In the genomic region with DNA sequence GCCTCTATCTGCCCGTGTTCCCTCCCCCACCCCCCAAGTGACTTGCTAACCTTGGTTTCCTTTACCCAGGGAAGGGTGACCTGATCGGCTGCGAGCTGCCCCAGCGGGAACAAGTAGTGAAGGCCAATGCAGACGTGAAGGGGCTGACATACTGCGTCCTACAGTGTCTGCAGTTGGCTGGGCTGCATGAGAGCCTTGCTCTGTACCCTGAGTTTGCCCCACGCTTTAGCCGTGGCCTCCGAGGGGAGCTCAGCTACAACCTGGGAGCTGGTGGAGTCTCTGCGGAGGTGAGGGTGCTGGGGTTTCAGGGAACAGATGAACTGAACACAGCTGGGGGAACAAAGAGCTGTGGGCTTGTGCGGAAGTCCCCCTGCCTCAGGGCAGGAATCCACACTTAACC, we compare ENCODE assay signal across 31 mouse cellular contexts. TPM values are rescaled to one million over a fixed set of nuclear protein-coding genes. Genes with fewer than 3 reads are reported as not detected.
DNase-seq lines count a peak whose midpoint lies in the region; ATAC-seq lines count a peak whose summit lies in the region.
"Had no signal": no experiment of that assay in that cellular context is flagged by ENCODE, and none has a peak within 500 bp of the region (broad histone marks: within the 10 kb centered on the region; RNA-seq: fewer than 3 reads in every experiment).

No protein-coding gene starts in this region.

- no peaks in the 10 kb centered on the region for H3K4me1 ChIP-seq in heart, embryonic 16.5 days (ENCODE audit: control insufficient read depth, insufficient read depth, low read length)
- H3K4me1 ChIP-seq in heart, embryonic 11.5 days (ENCODE audit: control insufficient read depth, insufficient read depth, low read length): peaks cover 4% of the 10 kb centered on the region; the same call in 1 of the 2 replicates
- peaks cover 7% of the 10 kb centered on the region; the same call in 1 of the 2 replicates for H3K4me1 ChIP-seq in embryonic facial prominence, embryonic 13.5 days
- H3K4me1 ChIP-seq: hindbrain, embryonic 13.5 days; neural tube, embryonic 15.5 days had no signal

- no peak overlapping the region for H3K4me3 ChIP-seq in heart, embryonic 16.5 days (ENCODE audit: low read length)
- H3K4me3 ChIP-seq in heart, embryonic 11.5 days (ENCODE audit: low read depth, low read length): no peak overlapping the region
- no peak overlapping the region for H3K4me3 ChIP-seq in embryonic facial prominence, embryonic 13.5 days
- H3K4me3 ChIP-seq: erythroblast, embryonic 14.5 days; heart, adult 2 months; hindbrain, embryonic 13.5 days; layer of hippocampus, adult 2 months; myocyte; neural tube, embryonic 15.5 days had no signal

- 0 out of 2 replicates have a peak, but pooled peaks have one; percentile 16 for ATAC-seq in heart, embryonic 16.5 days (replicated peaks; ENCODE audit: extremely low read depth, insufficient read depth, low FRiP score)
- no peak for ATAC-seq in heart, embryonic 11.5 days (replicated peaks; ENCODE audit: insufficient number of reproducible peaks, low FRiP score, low TSS enrichment)
- ATAC-seq in embryonic facial prominence, embryonic 13.5 days (ENCODE audit: insufficient number of reproducible peaks, insufficient read depth, low FRiP score, low TSS enrichment, low read depth): no peak
- ATAC-seq: forebrain, embryonic 16.5 days; inflammation-experienced regulatory T-cells, adult 6 months; liver, postnatal 0 days; Patski had no signal

- H3K9ac ChIP-seq in heart, embryonic 16.5 days (ENCODE audit: low read length): no peak overlapping the region
- no peak overlapping the region for H3K9ac ChIP-seq in heart, embryonic 11.5 days (ENCODE audit: low read depth, low read length)
- peak overlapping the region; percentile 44; the same call in 1 of the 2 replicates for H3K9ac ChIP-seq in embryonic facial prominence, embryonic 13.5 days
- H3K9ac ChIP-seq: hindbrain, embryonic 13.5 days; liver, postnatal 0 days; neural tube, embryonic 15.5 days had no signal

- 48% methylated on average over 11 of the region's 11 CpGs for WGBS in heart, embryonic 16.5 days
- 54% methylated on average over 11 of the region's 11 CpGs for WGBS in heart, embryonic 11.5 days (ENCODE audit: insufficient replicate concordance)
- 35% methylated on average over 11 of the region's 11 CpGs for WGBS in embryonic facial prominence, embryonic 13.5 days

- no peak overlapping the region for H3K27ac ChIP-seq in heart, embryonic 16.5 days (ENCODE audit: low read length)
- no peak overlapping the region for H3K27ac ChIP-seq in heart, embryonic 11.5 days (ENCODE audit: low read depth, low read length)
- 0 out of 2 replicates have a peak overlapping the region, but pooled peaks have one; percentile 22 for H3K27ac ChIP-seq in embryonic facial prominence, embryonic 13.5 days
- H3K27ac ChIP-seq: heart, adult 2 months; hindbrain, embryonic 13.5 days; layer of hippocampus, adult 2 months; neural tube, embryonic 15.5 days had no signal

- peaks cover 12% of the 10 kb centered on the region for H3K36me3 ChIP-seq in heart, embryonic 16.5 days (ENCODE audit: control insufficient read depth, insufficient read depth)
- peaks cover 5% of the 10 kb centered on the region for H3K36me3 ChIP-seq in heart, embryonic 11.5 days (ENCODE audit: control insufficient read depth, insufficient read depth, low read length)
- H3K36me3 ChIP-seq in embryonic facial prominence, embryonic 13.5 days: peaks cover 21% of the 10 kb centered on the region

- peak; percentile 80 for DNase-seq in thymus, postnatal 0 days (ENCODE audit: low spot score)
- no peak for DNase-seq in frontal cortex, postnatal 25 days (ENCODE audit: low spot score in 2 of 2)
- DNase-seq in cerebellum, postnatal 14 days: no peak
- no peak for DNase-seq in ovary, adult 18-20 months (ENCODE audit: low spot score)
- DNase-seq: adrenal gland, postnatal 25 days; cerebellum, adult 11-12 months; cerebellum, postnatal 36 days; gastrocnemius, postnatal 14 days; heart, adult 2 months; heart, postnatal 14 days; kidney, adult 8-10 months; kidney, postnatal 14 days; layer of hippocampus, postnatal 36 days; liver, postnatal 0 days; lung, postnatal 10 days; midbrain, embryonic 14.5 days; right cerebral cortex, postnatal 25 days had no signal

- no peak overlapping the region for H3K4me2 ChIP-seq in heart, embryonic 16.5 days (ENCODE audit: low read depth, low read length)
- no peak overlapping the region for H3K4me2 ChIP-seq in heart, embryonic 11.5 days
- peak overlapping the region; percentile 24 for H3K4me2 ChIP-seq in embryonic facial prominence, embryonic 13.5 days
- H3K4me2 ChIP-seq: hindbrain, embryonic 13.5 days; neural tube, embryonic 15.5 days had no signal

- peaks cover 5% of the 10 kb centered on the region for H3K27me3 ChIP-seq in heart, embryonic 16.5 days (ENCODE audit: control insufficient read depth, insufficient read depth, low read length)
- H3K27me3 ChIP-seq in heart, embryonic 11.5 days (ENCODE audit: control insufficient read depth, insufficient read depth, low read length): peaks cover 8% of the 10 kb centered on the region
- H3K27me3 ChIP-seq in embryonic facial prominence, embryonic 13.5 days: peaks cover 10% of the 10 kb centered on the region
- H3K27me3 ChIP-seq: Patski had no signal

- H3K9me3 ChIP-seq in heart, embryonic 16.5 days (replicated peaks; ENCODE audit: control insufficient read depth, low read length): no peaks in the 10 kb centered on the region
- H3K9me3 ChIP-seq in heart, embryonic 11.5 days (replicated peaks; ENCODE audit: control insufficient read depth, low read length): no peaks in the 10 kb centered on the region
- H3K9me3 ChIP-seq in embryonic facial prominence, embryonic 13.5 days: no peaks in the 10 kb centered on the region
- H3K9me3 ChIP-seq: hindbrain, embryonic 13.5 days; neural tube, embryonic 15.5 days had no signal

RNA-seq across cellular contexts. Expression of a gene that starts 13.3 kb away (rescaled TPM):
- polyA plus RNA-seq in heart, embryonic 16.5 days (2015; fragmentation: Nextera tagmentation; extraction: Ambion mirVana): 1.3 TPM in 2 replicates
- polyA plus RNA-seq in heart, embryonic 11.5 days (2014; fragmentation: Nextera tagmentation; extraction: Ambion mirVana): 0.14 TPM in 1 of 2 replicates, not detected in the other
- polyA plus RNA-seq in embryonic facial prominence, embryonic 13.5 days (2015; fragmentation: Nextera tagmentation; extraction: Ambion mirVana): 1.4 and 2.0 TPM in 2 replicates
- polyA plus RNA-seq in thymus, postnatal 0 days (2015; fragmentation: Nextera tagmentation; extraction: Ambion mirVana): 20.0 and 20.8 TPM in 2 replicates
- polyA plus RNA-seq: inflammation-experienced regulatory T-cells, adult 6 months; liver, adult 2 months had no signal

RNA-seq across cellular contexts. Expression of a gene that starts 13.8 kb away (rescaled TPM):
- polyA plus RNA-seq in heart, embryonic 16.5 days (2015; fragmentation: Nextera tagmentation; extraction: Ambion mirVana): 155 and 163 TPM in 2 replicates
- 154 and 162 TPM in 2 replicates for polyA plus RNA-seq in heart, embryonic 11.5 days (2014; fragmentation: Nextera tagmentation; extraction: Ambion mirVana)
- polyA plus RNA-seq in embryonic facial prominence, embryonic 13.5 days (2015; fragmentation: Nextera tagmentation; extraction: Ambion mirVana): 131 and 146 TPM in 2 replicates
- polyA plus RNA-seq in thymus, postnatal 0 days (2015; fragmentation: Nextera tagmentation; extraction: Ambion mirVana): 136 and 154 TPM in 2 replicates

RNA-seq across cellular contexts. Expression of a gene that starts 56.9 kb away (rescaled TPM):
- polyA plus RNA-seq in heart, embryonic 16.5 days (2015; fragmentation: Nextera tagmentation; extraction: Ambion mirVana): 36.0 and 46.6 TPM in 2 replicates
- polyA plus RNA-seq in heart, embryonic 11.5 days (2014; fragmentation: Nextera tagmentation; extraction: Ambion mirVana): 34.6 and 37.4 TPM in 2 replicates
- polyA plus RNA-seq in embryonic facial prominence, embryonic 13.5 days (2015; fragmentation: Nextera tagmentation; extraction: Ambion mirVana): 82.4 and 83.6 TPM in 2 replicates
- polyA plus RNA-seq in thymus, postnatal 0 days (2015; fragmentation: Nextera tagmentation; extraction: Ambion mirVana): 13.0 and 14.0 TPM in 2 replicates

RNA-seq across cellular contexts. Expression of a gene that starts 57.7 kb away (rescaled TPM):
- 0.13 and 0.16 TPM in 2 replicates for polyA plus RNA-seq in heart, embryonic 16.5 days (2015; fragmentation: Nextera tagmentation; extraction: Ambion mirVana)
- 0.17 and 0.66 TPM in 2 replicates for polyA plus RNA-seq in heart, embryonic 11.5 days (2014; fragmentation: Nextera tagmentation; extraction: Ambion mirVana)
- polyA plus RNA-seq in embryonic facial prominence, embryonic 13.5 days (2015; fragmentation: Nextera tagmentation; extraction: Ambion mirVana): 0.12 and 0.42 TPM in 2 replicates
- 0.05 and 0.08 TPM in 2 replicates for polyA plus RNA-seq in thymus, postnatal 0 days (2015; fragmentation: Nextera tagmentation; extraction: Ambion mirVana)
- polyA plus RNA-seq: C2C12; erythroblast, embryonic 14.5 days; heart, adult 2 months; liver, adult 2 months; liver, postnatal 0 days; stomach, embryonic 14.5 days had no signal
